Mouse (Mus musculus) megakaryocyte, embryonic 14.5 days (primary cell): ENCODE measurements around the gene Ftcd.

Experiments used
- FLI1 ChIP-seq: IDR thresholded peaks from 2 replicates; pipeline ENCODE4 v1.6.1; 2012; ENCODE audit warnings: low read length, inconsistent platforms, mixed read lengths
- GATA1 ChIP-seq: IDR thresholded peaks from 3 replicates; pipeline ENCODE4 v1.6.1; 2012; ENCODE audit warnings: mixed read lengths, low read length, inconsistent platforms, borderline replicate concordance

- TF ChIP-seq GATA1 (no peak), FLI1 (no peak)
Observed at GRCm38 (mm10) chr10:76537619-76538018, 37.8 kb upstream of the Ftcd start.
